Mouse (Mus musculus): ENCODE results near the gene Irgq. TPM values are rescaled to one million over a fixed set of nuclear protein-coding genes. Genes with fewer than 3 reads are reported as not detected.

Gene Irgq
- polyA plus RNA-seq (2021; fragmentation: Nextera tagmentation): 9.7 and 10.2 TPM in 2 replicates
- long read RNA-seq, experiment 1, full-length matches to known transcripts: 6 of 28 reads
- long read RNA-seq, experiment 1, partial matches to known transcripts: 1 of 28 reads
- long read RNA-seq, experiment 1, other reads (novel, unspliced or antisense): 21 of 28 reads
- long read RNA-seq, experiment 2, full-length matches to known transcripts: 21 of 54 reads
- long read RNA-seq, experiment 2, partial matches to known transcripts: 33 of 54 reads
- long read RNA-seq, experiment 2, other reads (novel, unspliced or antisense): 0 of 54 reads

DNA sequence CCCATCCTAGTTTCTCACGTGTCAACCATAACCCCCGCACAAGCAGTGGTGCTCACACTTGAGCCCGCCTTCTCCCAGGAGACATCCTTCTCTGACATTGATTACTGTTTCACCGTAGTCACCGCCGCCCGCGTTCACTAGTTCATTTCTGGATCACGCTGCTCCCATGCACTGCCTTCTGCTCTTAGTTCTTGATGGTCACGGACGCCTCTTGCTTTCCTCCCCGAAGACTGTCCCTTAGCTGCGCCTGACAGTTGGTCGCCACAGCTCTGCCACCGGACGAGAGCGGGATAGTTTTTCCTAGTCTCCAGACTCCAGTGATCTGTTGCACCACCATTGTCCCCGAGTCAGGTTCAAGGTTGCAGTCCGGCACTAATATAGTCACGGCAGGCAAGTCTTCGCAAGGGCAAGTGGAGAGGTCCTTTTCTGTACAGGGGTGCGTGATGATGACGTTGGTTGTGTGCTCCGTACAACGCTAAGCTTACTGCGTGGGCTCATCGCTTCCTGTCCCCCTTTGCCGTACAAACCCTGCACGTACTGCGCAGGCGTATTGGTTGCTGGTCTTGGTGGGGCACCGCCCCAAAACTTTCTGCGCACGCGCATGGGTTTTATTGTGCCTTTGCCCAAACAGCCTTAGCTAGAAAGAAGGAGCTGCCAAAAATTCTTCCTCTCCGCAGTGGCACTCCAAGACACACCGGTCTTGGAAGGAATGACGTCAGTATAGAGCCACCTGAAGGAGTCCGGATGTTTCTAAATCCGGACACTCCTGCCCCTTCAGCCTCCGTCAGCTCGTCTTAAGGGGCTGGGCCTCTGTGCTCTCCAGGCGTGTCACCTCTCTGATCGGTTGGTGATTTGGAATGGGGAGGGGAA, at the start of gene Irgq:
TSS of gene Irgq (plus strand) at position 628 of the 870 bp plus-strand sequence.

DNA sequence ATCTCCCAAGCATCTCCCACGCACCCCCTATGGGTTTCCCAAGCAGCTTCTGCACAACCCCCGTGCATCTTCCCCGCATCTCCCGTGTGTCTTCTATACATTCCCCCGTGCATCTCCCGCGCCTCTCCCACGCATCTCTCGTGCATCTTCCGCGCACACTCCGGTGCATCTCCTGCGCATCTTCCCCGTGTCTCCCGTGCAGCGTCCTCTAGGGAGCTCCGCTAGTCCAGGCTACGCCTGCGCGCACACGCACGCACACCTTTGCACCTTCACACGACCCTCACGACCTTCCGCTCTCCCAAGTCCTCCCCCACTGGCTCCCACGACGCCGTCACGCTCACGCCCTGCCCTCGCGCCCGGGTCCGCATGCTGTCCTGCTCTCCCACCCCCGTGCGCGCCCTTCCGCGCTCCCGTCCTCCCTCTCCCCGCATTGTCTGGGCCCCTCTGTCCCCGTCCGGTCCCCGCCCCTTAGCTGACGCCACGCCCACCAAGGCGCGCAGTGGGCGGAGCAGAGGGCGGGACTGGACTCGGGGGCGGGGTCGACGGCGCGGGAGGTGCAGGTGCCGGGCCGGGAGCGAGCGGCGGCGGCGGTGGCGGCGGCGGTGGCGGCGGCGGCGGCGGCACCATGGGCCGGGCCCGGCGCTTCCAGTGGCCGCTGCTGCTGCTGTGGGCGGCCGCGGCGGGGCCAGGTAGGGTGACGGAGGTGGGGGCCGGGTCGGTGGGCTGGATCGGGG, 48.8 kb upstream of the Irgq start, which contains the start of gene Cadm4:
TSS of gene Cadm4 (plus strand) at position 550 of the 734 bp plus-strand sequence.

DNA sequence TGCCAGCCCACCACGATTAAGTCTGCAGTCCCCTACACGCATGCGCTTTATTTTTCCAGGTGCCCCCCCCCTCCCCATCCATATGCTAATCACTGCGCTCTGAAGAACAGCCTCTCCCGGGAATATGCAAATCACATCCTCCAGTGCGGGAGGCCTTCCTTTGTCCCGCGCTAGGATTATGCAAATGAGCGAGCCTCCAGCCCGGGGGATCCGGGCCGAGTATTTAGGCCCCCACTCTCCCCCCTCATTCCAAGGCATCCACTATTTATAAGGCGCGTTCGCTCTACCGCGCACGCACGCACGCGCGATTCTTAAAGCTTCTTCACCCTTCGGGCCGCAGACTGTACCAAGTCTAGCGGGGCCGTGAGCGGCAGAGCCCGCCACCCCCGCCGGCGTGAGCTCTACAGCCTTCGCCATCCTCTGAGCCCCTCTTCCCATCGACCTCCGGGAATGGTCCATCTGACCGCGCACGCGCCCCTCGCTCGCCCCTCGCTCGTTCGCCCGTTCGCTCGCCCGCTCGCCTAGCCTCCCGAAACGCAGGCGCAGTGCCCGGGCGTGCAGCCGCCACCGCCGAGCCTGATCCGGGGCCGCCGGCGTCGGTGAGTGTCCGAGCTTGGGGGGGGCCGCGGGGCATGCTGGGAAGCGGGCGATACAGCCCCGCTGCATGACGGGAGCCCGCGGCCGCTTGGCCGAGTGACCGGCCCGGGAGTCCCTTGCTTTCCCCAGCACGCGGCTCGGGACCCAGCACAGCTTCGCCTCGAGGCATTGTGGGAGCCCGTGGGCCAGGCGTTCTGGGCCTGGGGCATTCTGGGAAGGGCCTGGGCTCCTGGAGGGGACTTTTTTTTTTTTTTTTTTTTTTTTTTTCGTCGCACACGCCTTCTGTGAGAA, 23.4 kb upstream of the Irgq start, which contains the start of gene Zfp428:
TSS of gene Zfp428 (plus strand) at position 169 of the 888 bp plus-strand sequence.

DNA sequence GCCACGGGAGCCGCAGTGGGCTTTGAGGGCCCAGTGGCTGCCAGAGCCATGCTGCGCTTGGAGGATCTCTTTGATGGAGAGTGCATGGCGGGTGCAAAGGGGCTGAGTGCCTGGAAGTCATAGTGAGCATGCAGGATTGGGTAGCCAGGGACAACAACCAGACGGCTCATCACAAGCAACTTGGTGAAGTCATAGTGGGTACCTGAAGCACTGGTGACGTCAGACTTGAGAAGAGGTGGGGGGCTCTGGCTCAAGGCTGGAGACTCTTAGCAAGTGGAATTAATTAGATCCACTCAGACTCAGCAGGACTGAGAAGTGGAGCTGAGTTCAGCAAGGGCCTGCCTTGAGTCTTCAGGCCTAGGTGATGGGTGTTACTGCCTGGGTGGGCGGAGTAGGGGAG, 18.1 kb upstream of the Irgq start, which contains the start of gene AC161166.1:
TSS of gene AC161166.1 (minus strand) at position 101 of the 400 bp plus-strand sequence.

DNA sequence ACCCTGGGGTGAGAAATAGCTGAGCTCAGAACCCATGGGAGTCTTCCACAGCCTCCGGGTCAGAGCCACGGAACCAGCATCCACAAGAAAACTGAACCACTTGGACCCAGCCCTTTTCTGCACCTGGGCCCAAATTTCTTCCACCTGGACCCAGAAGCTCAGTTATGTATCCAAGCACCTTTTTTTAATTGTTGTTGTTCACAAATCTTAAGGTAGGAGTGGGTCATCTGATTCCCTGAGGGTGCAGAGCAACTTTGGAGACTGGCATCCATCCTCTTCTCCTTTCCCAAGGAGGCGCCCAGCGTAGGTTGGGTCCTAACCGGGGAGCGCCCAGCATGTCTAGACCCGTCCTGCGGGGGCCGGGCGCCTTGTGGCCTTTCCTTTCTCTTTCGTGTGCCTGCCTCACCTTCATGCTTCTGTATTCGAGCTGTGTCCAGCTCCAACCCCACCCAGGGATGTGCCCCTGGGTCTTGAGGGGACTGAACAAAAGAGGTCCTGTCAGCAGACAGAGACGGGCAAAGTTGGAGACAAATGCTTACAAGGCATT, 15.7 kb downstream of the Irgq start, which contains the start of the genes Pinlyp and Xrcc1:
TSS of gene Pinlyp (minus strand) at position 51 of the 547 bp plus-strand sequence.
TSS of gene Xrcc1 (plus strand) at position 222 of the 547 bp plus-strand sequence.

DNA sequence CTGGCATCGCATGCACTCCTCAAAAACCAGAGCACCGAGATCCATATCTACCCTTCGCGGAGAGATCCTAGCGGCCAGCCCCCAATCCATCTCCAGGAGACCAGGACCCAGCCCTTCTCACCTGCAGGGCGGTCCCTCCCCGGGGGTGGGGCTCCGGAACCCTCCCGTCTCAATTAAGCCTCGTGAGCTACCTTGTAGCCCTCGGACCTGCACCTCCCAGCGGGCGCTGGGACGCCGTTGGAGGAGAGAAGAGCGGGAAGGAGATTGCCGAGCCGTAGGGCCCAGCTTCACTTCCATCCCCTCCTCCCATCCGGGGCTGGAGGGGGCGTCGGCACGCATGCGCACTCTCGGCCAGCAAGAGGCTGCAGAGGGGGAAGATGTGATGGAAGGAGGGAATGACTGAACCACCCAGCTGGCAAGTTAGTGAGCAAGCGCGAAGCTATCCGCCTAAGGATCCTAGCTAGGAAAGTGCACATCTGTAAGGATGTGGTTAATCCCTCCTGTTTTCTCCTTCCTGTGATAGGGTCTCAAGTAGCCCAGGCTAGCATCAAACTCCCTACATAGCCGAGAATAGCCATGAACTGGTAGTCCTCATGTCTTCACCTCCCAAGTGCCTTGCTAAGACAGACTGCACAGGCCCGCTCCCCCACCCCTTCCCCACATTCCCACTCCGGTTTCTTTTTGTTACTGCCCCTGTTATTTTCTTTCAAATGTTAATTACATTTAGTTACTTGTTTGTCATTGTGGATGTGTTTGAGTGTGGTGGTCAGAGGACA, 57.0 kb downstream of the Irgq start, which contains the start of the genes Ethe1 and Zfp575:
TSS of gene Ethe1 (plus strand) at position 214 of the 776 bp plus-strand sequence.
TSS of gene Zfp575 (minus strand) at position 312 of the 776 bp plus-strand sequence.

Other genes with a start within 250 kb of the Irgq start
- 12.8 and 14.5 TPM in 2 replicates for gene Zfp61, start 229.5 kb upstream of the Irgq start, polyA plus RNA-seq (2021; fragmentation: Nextera tagmentation)
- gene Zfp94, start 214.0 kb upstream of the Irgq start, polyA plus RNA-seq (2021; fragmentation: Nextera tagmentation): 10.7 and 11.8 TPM in 2 replicates
- gene Tescl, start 196.8 kb upstream of the Irgq start, polyA plus RNA-seq (2021; fragmentation: Nextera tagmentation): not detected in 2 replicates
- gene Lypd5, start 181.5 kb upstream of the Irgq start, polyA plus RNA-seq (2021; fragmentation: Nextera tagmentation): not detected in 2 replicates
- 0.72 and 1.2 TPM in 2 replicates for gene Kcnn4, start 160.4 kb upstream of the Irgq start, polyA plus RNA-seq (2021; fragmentation: Nextera tagmentation)
- 11.0 and 11.7 TPM in 2 replicates for gene Smg9, start 131.1 kb upstream of the Irgq start, polyA plus RNA-seq (2021; fragmentation: Nextera tagmentation)
- not detected in 2 replicates for gene Irgc1, start 78.4 kb upstream of the Irgq start, polyA plus RNA-seq (2021; fragmentation: Nextera tagmentation)
- 0.78 and 0.88 TPM in 2 replicates for gene Plaur, start 68.2 kb upstream of the Irgq start, polyA plus RNA-seq (2021; fragmentation: Nextera tagmentation)
- 4.5 and 5.0 TPM in 2 replicates for gene Cadm4, start 48.7 kb upstream of the Irgq start, polyA plus RNA-seq (2021; fragmentation: Nextera tagmentation)
- 91.6 and 96.3 TPM in 2 replicates for gene Zfp428, start 23.7 kb upstream of the Irgq start, polyA plus RNA-seq (2021; fragmentation: Nextera tagmentation)
- not detected in 2 replicates for gene AC161166.1, start 18.2 kb upstream of the Irgq start, polyA plus RNA-seq (2021; fragmentation: Nextera tagmentation)
- not detected in 2 replicates for gene Pinlyp, start 15.4 kb downstream of the Irgq start, polyA plus RNA-seq (2021; fragmentation: Nextera tagmentation)
- 27.8 and 31.3 TPM in 2 replicates for gene Xrcc1, start 15.6 kb downstream of the Irgq start, polyA plus RNA-seq (2021; fragmentation: Nextera tagmentation)
- 30.0 and 33.3 TPM in 2 replicates for gene Ethe1, start 56.9 kb downstream of the Irgq start, polyA plus RNA-seq (2021; fragmentation: Nextera tagmentation)
- gene Zfp575, start 57.0 kb downstream of the Irgq start, polyA plus RNA-seq (2021; fragmentation: Nextera tagmentation): 7.2 and 10.3 TPM in 2 replicates
- gene Phldb3, start 80.1 kb downstream of the Irgq start, polyA plus RNA-seq (2021; fragmentation: Nextera tagmentation): not detected in 2 replicates
- not detected in 2 replicates for gene Lypd3, start 105.9 kb downstream of the Irgq start, polyA plus RNA-seq (2021; fragmentation: Nextera tagmentation)
- not detected in 2 replicates for gene Tex101, start 146.0 kb downstream of the Irgq start, polyA plus RNA-seq (2021; fragmentation: Nextera tagmentation)
- gene BC049730, start 178.6 kb downstream of the Irgq start, polyA plus RNA-seq (2021; fragmentation: Nextera tagmentation): not detected in 2 replicates
- not detected in 2 replicates for gene Gm4763, start 196.2 kb downstream of the Irgq start, polyA plus RNA-seq (2021; fragmentation: Nextera tagmentation)
- gene Cd177, start 229.6 kb downstream of the Irgq start, polyA plus RNA-seq (2021; fragmentation: Nextera tagmentation): 0.05 and 0.11 TPM in 2 replicates
- gene Ceacam10, start 246.5 kb downstream of the Irgq start, polyA plus RNA-seq (2021; fragmentation: Nextera tagmentation): 0.18 TPM in 1 of 2 replicates, not detected in the other

All from layer of hippocampus, adult 6 months (tissue).